Mouse (Mus musculus): ENCODE results near the gene Mfn1. TPM values are rescaled to one million over a fixed set of nuclear protein-coding genes. Genes with fewer than 3 reads are reported as not detected.

Gene Mfn1
- polyA plus RNA-seq, 1 experiment from 2014 or later = 39.5 TPM

- H3K4me1 ChIP-seq (replicated peaks; ENCODE audit: control insufficient read depth, insufficient read depth, low read length) = peaks cover 2% of the 10 kb centered on the region; the same call in 1 of the 2 replicates
- no peak overlapping the region for H3K4me3 ChIP-seq (ENCODE audit: low read depth, low read length)
- H3K36me3 ChIP-seq (ENCODE audit: control insufficient read depth, insufficient read depth, low read length) = no peaks in the 10 kb centered on the region
- no peak overlapping the region for H3K9ac ChIP-seq (ENCODE audit: low read depth, low read length)
- H3K27ac ChIP-seq (ENCODE audit: low read depth, low read length) = no peak overlapping the region
- no peaks in the 10 kb centered on the region for H3K27me3 ChIP-seq (ENCODE audit: control insufficient read depth, insufficient read depth, low read length)
- no peaks in the 10 kb centered on the region for H3K9me3 ChIP-seq (ENCODE audit: control insufficient read depth, low read length)
- peak overlapping the region; percentile 32 for H3K4me2 ChIP-seq (replicated peaks; ENCODE audit: low read depth, low read length)
- 2% methylated on average over 17 of the region's 17 CpGs for WGBS
- ATAC-seq (ENCODE audit: low FRiP score) (peak; percentile 26; the same call in 1 of the 2 replicates), DNase-seq (ENCODE audit: low spot score) (peak; percentile 83)
These were observed 20.5 kb upstream of the Mfn1 start for GRCm38 (mm10) chr3:32508666-32509324.

- Histone ChIP-seq H3K27me3 (ENCODE audit: control insufficient read depth, insufficient read depth, low read length) (no peaks in the 10 kb centered on the region), H3K4me2 (replicated peaks; ENCODE audit: low read depth, low read length) (peak within 1 kb of the TSS; percentile 77), H3K4me1 (replicated peaks; ENCODE audit: control insufficient read depth, insufficient read depth, low read length) (peaks cover 2% of the 10 kb centered on the region; the same call in 1 of the 2 replicates), H3K4me3 (ENCODE audit: low read depth, low read length) (peak within 1 kb of the TSS; percentile 84), H3K9me3 (ENCODE audit: control insufficient read depth, low read length) (no peaks in the 10 kb centered on the region), H3K36me3 (ENCODE audit: control insufficient read depth, insufficient read depth, low read length) (0 out of 2 replicates have a peak, but pooled peaks cover 1% of the 10 kb centered on the region), H3K27ac (ENCODE audit: low read depth, low read length) (peak within 1 kb of the TSS; percentile 63), H3K9ac (ENCODE audit: low read depth, low read length) (peak within 1 kb of the TSS; percentile 88)
- DNase-seq (ENCODE audit: low spot score) (peak; percentile 52), ATAC-seq (ENCODE audit: low FRiP score) (peak; percentile 18; the same call in 1 of the 2 replicates)
- 7% methylated on average over 24 of the region's 24 CpGs for WGBS
These were observed 19.5 kb upstream of the Mfn1 start, which contains the start of gene Zfp639 for GRCm38 (mm10) chr3:32509496-32510374. Gene Zfp639, plus strand, starts transcription at chr3:32510259.

- H3K4me3 ChIP-seq (ENCODE audit: low read depth, low read length) = peak overlapping the region; percentile 84
- H3K9ac ChIP-seq (ENCODE audit: low read depth, low read length) = peak overlapping the region; percentile 88
- peak overlapping the region; percentile 77 for H3K4me2 ChIP-seq (replicated peaks; ENCODE audit: low read depth, low read length)
- H3K27me3 ChIP-seq (ENCODE audit: control insufficient read depth, insufficient read depth, low read length) = no peaks in the 10 kb centered on the region
- ATAC-seq (ENCODE audit: low FRiP score) (peak; percentile 93), DNase-seq (ENCODE audit: low spot score) (peak; percentile 99)
- H3K36me3 ChIP-seq (ENCODE audit: control insufficient read depth, insufficient read depth, low read length) = 0 out of 2 replicates have a peak, but pooled peaks cover 3% of the 10 kb centered on the region
- H3K27ac ChIP-seq (ENCODE audit: low read depth, low read length) = peak overlapping the region; percentile 63
- H3K4me1 ChIP-seq (replicated peaks; ENCODE audit: control insufficient read depth, insufficient read depth, low read length) = peaks cover 2% of the 10 kb centered on the region; the same call in 1 of the 2 replicates
- under 1% methylated on average over 62 of the region's 69 CpGs for WGBS
- no peaks in the 10 kb centered on the region for H3K9me3 ChIP-seq (ENCODE audit: control insufficient read depth, low read length)
These were observed 18.7 kb upstream of the Mfn1 start for GRCm38 (mm10) chr3:32510375-32511190.

- H3K4me2 ChIP-seq (replicated peaks; ENCODE audit: low read depth, low read length) = peak overlapping the region; percentile 77
- ATAC-seq (ENCODE audit: low FRiP score) = no peak
- H3K27ac ChIP-seq (ENCODE audit: low read depth, low read length) = no peak overlapping the region; the same call in 1 of the 2 replicates
- peak overlapping the region; percentile 88 for H3K9ac ChIP-seq (ENCODE audit: low read depth, low read length)
- DNase-seq (ENCODE audit: low spot score) = peak; percentile 43
- 9% methylated on average over 13 of the region's 13 CpGs for WGBS
- H3K9me3 ChIP-seq (ENCODE audit: control insufficient read depth, low read length) = no peaks in the 10 kb centered on the region
- H3K4me1 ChIP-seq (replicated peaks; ENCODE audit: control insufficient read depth, insufficient read depth, low read length) = peaks cover 2% of the 10 kb centered on the region; the same call in 1 of the 2 replicates
- 0 out of 2 replicates have a peak, but pooled peaks cover 3% of the 10 kb centered on the region for H3K36me3 ChIP-seq (ENCODE audit: control insufficient read depth, insufficient read depth, low read length)
- H3K27me3 ChIP-seq (ENCODE audit: control insufficient read depth, insufficient read depth, low read length) = no peaks in the 10 kb centered on the region
- peak overlapping the region; percentile 84 for H3K4me3 ChIP-seq (ENCODE audit: low read depth, low read length)
These were observed 18.1 kb upstream of the Mfn1 start for GRCm38 (mm10) chr3:32511191-32511550.

- H3K9ac ChIP-seq (ENCODE audit: low read depth, low read length) = no peak overlapping the region
- WGBS = 96% methylated on average over 7 of the region's 7 CpGs
- H3K4me2 ChIP-seq (replicated peaks; ENCODE audit: low read depth, low read length) = no peak overlapping the region
- H3K4me3 ChIP-seq (ENCODE audit: low read depth, low read length) = no peak overlapping the region
- ATAC-seq (ENCODE audit: low FRiP score) (no peak), DNase-seq (ENCODE audit: low spot score) (no peak)
- no peaks in the 10 kb centered on the region for H3K27me3 ChIP-seq (ENCODE audit: control insufficient read depth, insufficient read depth, low read length)
- H3K9me3 ChIP-seq (ENCODE audit: control insufficient read depth, low read length) = no peaks in the 10 kb centered on the region
- peaks cover 2% of the 10 kb centered on the region; the same call in 1 of the 2 replicates for H3K4me1 ChIP-seq (replicated peaks; ENCODE audit: control insufficient read depth, insufficient read depth, low read length)
- no peak overlapping the region for H3K27ac ChIP-seq (ENCODE audit: low read depth, low read length)
- 0 out of 2 replicates have a peak, but pooled peaks cover 3% of the 10 kb centered on the region for H3K36me3 ChIP-seq (ENCODE audit: control insufficient read depth, insufficient read depth, low read length)
These were observed 16.5 kb upstream of the Mfn1 start for GRCm38 (mm10) chr3:32512686-32513284.

GRCm38 (mm10) chr3:32513528-32513927 lies 15.7 kb upstream of the Mfn1 start:
- Histone ChIP-seq H3K4me3 (ENCODE audit: low read depth, low read length) (no peak overlapping the region), H3K36me3 (ENCODE audit: control insufficient read depth, insufficient read depth, low read length) (0 out of 2 replicates have a peak, but pooled peaks cover 3% of the 10 kb centered on the region), H3K9ac (ENCODE audit: low read depth, low read length) (no peak overlapping the region), H3K9me3 (ENCODE audit: control insufficient read depth, low read length) (no peaks in the 10 kb centered on the region), H3K27ac (ENCODE audit: low read depth, low read length) (no peak overlapping the region), H3K4me2 (replicated peaks; ENCODE audit: low read depth, low read length) (no peak overlapping the region), H3K27me3 (ENCODE audit: control insufficient read depth, insufficient read depth, low read length) (no peaks in the 10 kb centered on the region), H3K4me1 (replicated peaks; ENCODE audit: control insufficient read depth, insufficient read depth, low read length) (peaks cover 2% of the 10 kb centered on the region; the same call in 1 of the 2 replicates)
- ATAC-seq (ENCODE audit: low FRiP score) (no peak), DNase-seq (ENCODE audit: low spot score) (no peak)

GRCm38 (mm10) chr3:32527181-32527580 lies 2.1 kb upstream of the Mfn1 start:
- no peak for ATAC-seq (ENCODE audit: low FRiP score)
- no peaks in the 10 kb centered on the region for H3K36me3 ChIP-seq (ENCODE audit: control insufficient read depth, insufficient read depth, low read length)
- 89% methylated on average over 4 of the region's 4 CpGs for WGBS

GRCm38 (mm10) chr3:32530041-32530440 lies 776 bp downstream of the Mfn1 start:
- WGBS = 18% methylated on average over 5 of the region's 5 CpGs

More at GRCm38 (mm10) chr3:32527181-32527580, 2.1 kb upstream of the Mfn1 start:
- H3K4me1 ChIP-seq (replicated peaks; ENCODE audit: control insufficient read depth, insufficient read depth, low read length) = no peaks in the 10 kb centered on the region
- H3K9me3 ChIP-seq (ENCODE audit: control insufficient read depth, low read length) = no peaks in the 10 kb centered on the region
- H3K27ac ChIP-seq (ENCODE audit: low read depth, low read length) = no peak overlapping the region
- no peak overlapping the region for H3K9ac ChIP-seq (ENCODE audit: low read depth, low read length)
- no peak overlapping the region for H3K4me2 ChIP-seq (replicated peaks; ENCODE audit: low read depth, low read length)
- no peak for DNase-seq (ENCODE audit: low spot score)
- H3K27me3 ChIP-seq (ENCODE audit: control insufficient read depth, insufficient read depth, low read length) = no peaks in the 10 kb centered on the region
- H3K4me3 ChIP-seq (ENCODE audit: low read depth, low read length) = no peak overlapping the region

More at GRCm38 (mm10) chr3:32530041-32530440, 776 bp downstream of the Mfn1 start:
- Histone ChIP-seq H3K4me3 (ENCODE audit: low read depth, low read length) (peak overlapping the region; percentile 59), H3K9ac (ENCODE audit: low read depth, low read length) (peak overlapping the region; percentile 77; the same call in 1 of the 2 replicates), H3K4me2 (replicated peaks; ENCODE audit: low read depth, low read length) (peak overlapping the region; percentile 64), H3K4me1 (replicated peaks; ENCODE audit: control insufficient read depth, insufficient read depth, low read length) (no peaks in the 10 kb centered on the region), H3K36me3 (ENCODE audit: control insufficient read depth, insufficient read depth, low read length) (no peaks in the 10 kb centered on the region), H3K27ac (ENCODE audit: low read depth, low read length) (no peak overlapping the region), H3K9me3 (ENCODE audit: control insufficient read depth, low read length) (no peaks in the 10 kb centered on the region), H3K27me3 (ENCODE audit: control insufficient read depth, insufficient read depth, low read length) (no peaks in the 10 kb centered on the region)
- ATAC-seq (ENCODE audit: low FRiP score) = no peak
- DNase-seq (ENCODE audit: low spot score) = peak; percentile 17
